Mouse (Mus musculus) midbrain, embryonic 10.5 days (tissue): ENCODE measurements around the gene Pax7. TPM values are rescaled to one million over a fixed set of nuclear protein-coding genes. Genes with fewer than 3 reads are reported as not detected.

Experiments used
- DNase-seq: peaks from one replicate; pipeline ENCODE4 v3.0.0-alpha.2; 2017; ENCODE audit warnings: low spot score
- H3K27ac ChIP-seq: fragments of 300-500 bp; sonication (generic); replicated peaks from 2 replicates; pipeline ENCODE4 v1.5.1; 2016; ENCODE audit warnings: mild to moderate bottlenecking
- H3K27me3 ChIP-seq: fragments of 300-500 bp; sonication (generic); 2 replicates; pipeline ENCODE4 v1.6.1; 2016; ENCODE audit warnings: low read depth, mild to moderate bottlenecking; ENCODE audit not compliant: poor library complexity, severe bottlenecking
- H3K36me3 ChIP-seq: fragments of 300-500 bp; sonication (generic); 2 replicates; pipeline ENCODE4 v1.6.1; 2016; ENCODE audit warnings: mild to moderate bottlenecking, moderate library complexity
- H3K4me1 ChIP-seq: fragments of 300-500 bp; sonication (generic); 2 replicates; pipeline ENCODE4 v1.6.1; 2016
- H3K4me3 ChIP-seq: fragments of 300-500 bp; sonication (generic); 2 replicates; pipeline ENCODE4 v1.5.1; 2016; ENCODE audit warnings: mild to moderate bottlenecking, moderate library complexity
- H3K9me3 ChIP-seq: fragments of 300-500 bp; sonication (generic); replicated peaks from 2 replicates; pipeline ENCODE4 v1.6.1; 2016; ENCODE audit warnings: mild to moderate bottlenecking
- WGBS: fragments of 180-500 bp; shearing (Covaris S2); methylation state at CpG from one replicate; pipeline ENCODE4 v1.1.7; 2016; 5-methylcytosine and 5-hydroxymethylcytosine counted together
- polyA plus RNA-seq: library from polyadenylated mRNA; unstranded; fragments of >200 nt; fragmentation: Nextera tagmentation; extraction: Ambion mirVana; gene quantifications from 2 replicates; pipeline ENCODE4 v1.2.1, GENCODE M21; 2016

The Pax7 gene
- polyA plus RNA-seq, 1 experiment from 2014 or later: 1.3 TPM

DNA sequence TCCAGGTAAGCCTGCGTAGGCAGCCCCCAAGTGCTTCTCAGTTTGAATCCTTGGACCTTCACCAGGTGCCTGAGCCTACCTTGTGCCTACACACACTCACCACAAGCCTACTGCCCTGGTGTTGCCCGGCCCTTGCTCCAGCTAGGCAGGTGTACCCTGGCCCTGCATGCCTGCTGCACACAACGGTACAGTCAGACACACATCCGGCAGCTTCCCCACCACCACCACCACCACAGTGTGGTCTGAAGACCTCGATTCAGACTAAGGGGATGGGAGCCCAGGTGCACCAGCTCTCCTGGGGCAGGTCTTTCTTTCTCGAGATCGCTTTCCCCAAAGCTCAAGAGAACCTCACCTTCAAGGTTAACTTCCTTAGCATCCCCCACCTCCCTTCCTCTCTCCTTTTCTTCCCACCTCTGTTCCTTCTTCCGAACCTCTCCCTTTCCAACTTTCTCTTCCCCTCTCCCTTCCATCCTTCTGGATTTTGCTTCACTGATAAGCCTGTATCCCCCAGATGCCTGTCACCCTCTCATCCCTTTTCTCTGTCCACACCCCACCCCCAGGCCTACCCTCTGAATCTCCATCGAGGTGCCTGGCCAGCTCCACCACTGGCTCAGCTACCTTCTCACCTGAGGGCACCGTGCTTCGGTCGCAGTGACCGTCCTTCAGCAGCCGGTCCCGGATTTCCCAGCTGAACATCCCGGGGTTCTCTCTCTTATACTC is 4.3 kb downstream of the Pax7 start:
- Histone ChIP-seq H3K4me3 (peak overlapping the region; percentile 68), H3K9me3 (no peaks in the 10 kb centered on the region), H3K4me1 (peaks cover 99% of the 10 kb centered on the region), H3K27ac (no peak overlapping the region), H3K27me3 (peaks cover 100% of the 10 kb centered on the region), H3K36me3 (peaks cover 22% of the 10 kb centered on the region)
- WGBS: 10% methylated on average over 16 of the region's 16 CpGs
- DNase-seq: peak; percentile 36

DNA sequence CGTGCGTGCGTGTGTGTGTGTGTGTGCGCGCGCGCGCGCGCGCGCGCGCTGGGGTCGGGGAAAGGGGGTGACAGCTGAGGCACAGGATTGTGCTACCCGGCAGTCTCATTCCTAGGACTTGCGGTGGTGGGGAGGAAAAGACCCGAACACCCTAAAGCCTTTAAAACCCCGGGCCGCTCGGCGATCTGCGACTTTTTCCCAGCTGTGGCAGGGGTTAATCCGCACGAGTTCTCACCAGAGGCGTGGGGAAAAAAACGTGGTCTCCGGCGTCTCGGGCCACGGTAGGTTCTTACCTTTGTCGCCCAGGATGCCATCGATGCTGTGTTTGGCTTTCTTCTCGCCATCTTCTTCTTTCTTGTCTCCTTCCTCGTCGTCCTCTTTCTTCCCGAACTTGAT is 5.0 kb downstream of the Pax7 start:
- DNase-seq: peak; percentile 48
- peak overlapping the region; percentile 68 for H3K4me3 ChIP-seq
- H3K27me3 ChIP-seq: peaks cover 100% of the 10 kb centered on the region
- no peaks in the 10 kb centered on the region for H3K9me3 ChIP-seq
- WGBS: 2% methylated on average over 37 of the region's 37 CpGs
- H3K27ac ChIP-seq: no peak overlapping the region
- peaks cover 99% of the 10 kb centered on the region for H3K4me1 ChIP-seq
- peaks cover 22% of the 10 kb centered on the region for H3K36me3 ChIP-seq

DNA sequence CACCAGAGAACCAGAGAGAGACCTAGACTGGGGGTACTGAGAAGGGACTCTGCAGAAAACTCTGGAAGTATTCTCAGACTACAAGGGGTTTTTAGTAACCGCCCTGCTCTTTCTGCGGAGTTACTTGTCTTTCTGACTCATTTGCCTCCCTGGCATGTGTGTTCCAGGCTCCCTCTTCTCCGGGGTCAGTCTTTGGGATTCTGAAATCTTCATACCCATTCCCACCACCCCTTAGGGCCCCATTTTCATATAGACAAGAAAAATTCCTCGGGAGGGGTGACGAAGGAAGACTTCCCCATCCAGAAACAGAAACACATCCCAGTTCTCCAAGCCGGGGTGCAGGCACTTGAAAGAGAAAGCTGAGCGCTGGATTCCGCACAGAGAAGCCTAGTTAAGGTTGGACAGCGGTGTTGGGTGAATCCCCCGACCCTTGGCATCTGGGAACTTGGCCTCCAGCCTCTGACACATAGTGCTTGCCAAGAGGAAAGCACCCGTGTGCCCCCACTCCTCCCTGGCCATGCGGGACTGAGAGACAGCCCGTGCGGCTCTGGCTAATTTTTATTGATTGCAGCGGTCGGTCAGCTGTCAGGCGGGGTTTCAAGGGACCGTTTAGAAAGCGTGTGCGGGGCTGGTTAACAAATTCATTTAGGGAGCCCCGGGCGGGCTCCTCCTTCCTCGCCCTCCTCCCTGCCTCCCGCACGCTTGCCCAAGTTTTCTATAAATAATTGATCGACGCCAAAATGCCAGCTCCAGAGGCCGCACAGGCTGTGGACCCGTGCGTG is 5.6 kb downstream of the Pax7 start:
- no peak for DNase-seq
- peaks cover 100% of the 10 kb centered on the region for H3K27me3 ChIP-seq
- H3K36me3 ChIP-seq: peaks cover 22% of the 10 kb centered on the region
- WGBS: 4% methylated on average over 30 of the region's 30 CpGs
- H3K4me1 ChIP-seq: peaks cover 99% of the 10 kb centered on the region
- no peaks in the 10 kb centered on the region for H3K9me3 ChIP-seq
- H3K4me3 ChIP-seq: peak overlapping the region; percentile 68
- no peak overlapping the region for H3K27ac ChIP-seq

DNA sequence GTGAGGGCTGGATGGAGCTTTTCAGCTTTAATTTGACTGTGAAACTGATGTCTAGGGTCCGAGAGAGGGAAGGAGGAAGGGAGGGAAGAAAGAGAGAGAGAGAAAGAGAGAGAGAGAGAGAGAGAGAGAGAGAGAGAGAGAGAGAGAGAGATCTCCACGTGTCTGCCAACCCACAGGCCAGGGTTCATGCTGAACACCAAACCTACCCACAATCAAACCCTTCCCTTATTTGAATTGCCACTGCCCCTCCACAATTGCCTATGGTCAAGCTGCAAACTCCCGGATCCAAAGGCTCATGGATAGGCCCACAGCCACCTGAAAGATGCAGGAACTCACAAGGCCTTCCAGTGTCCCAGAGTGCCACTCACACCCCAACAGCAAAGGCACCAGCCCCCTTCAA is 7.1 kb downstream of the Pax7 start:
- Histone ChIP-seq H3K36me3 (peaks cover 22% of the 10 kb centered on the region), H3K27ac (peak overlapping the region; percentile 20; the same call in 1 of the 2 replicates), H3K9me3 (no peaks in the 10 kb centered on the region), H3K27me3 (peaks cover 100% of the 10 kb centered on the region), H3K4me1 (peaks cover 100% of the 10 kb centered on the region), H3K4me3 (peak overlapping the region; percentile 31; the same call in 1 of the 2 replicates)
- 1% methylated on average over 3 of the region's 3 CpGs for WGBS
- no peak for DNase-seq

DNA sequence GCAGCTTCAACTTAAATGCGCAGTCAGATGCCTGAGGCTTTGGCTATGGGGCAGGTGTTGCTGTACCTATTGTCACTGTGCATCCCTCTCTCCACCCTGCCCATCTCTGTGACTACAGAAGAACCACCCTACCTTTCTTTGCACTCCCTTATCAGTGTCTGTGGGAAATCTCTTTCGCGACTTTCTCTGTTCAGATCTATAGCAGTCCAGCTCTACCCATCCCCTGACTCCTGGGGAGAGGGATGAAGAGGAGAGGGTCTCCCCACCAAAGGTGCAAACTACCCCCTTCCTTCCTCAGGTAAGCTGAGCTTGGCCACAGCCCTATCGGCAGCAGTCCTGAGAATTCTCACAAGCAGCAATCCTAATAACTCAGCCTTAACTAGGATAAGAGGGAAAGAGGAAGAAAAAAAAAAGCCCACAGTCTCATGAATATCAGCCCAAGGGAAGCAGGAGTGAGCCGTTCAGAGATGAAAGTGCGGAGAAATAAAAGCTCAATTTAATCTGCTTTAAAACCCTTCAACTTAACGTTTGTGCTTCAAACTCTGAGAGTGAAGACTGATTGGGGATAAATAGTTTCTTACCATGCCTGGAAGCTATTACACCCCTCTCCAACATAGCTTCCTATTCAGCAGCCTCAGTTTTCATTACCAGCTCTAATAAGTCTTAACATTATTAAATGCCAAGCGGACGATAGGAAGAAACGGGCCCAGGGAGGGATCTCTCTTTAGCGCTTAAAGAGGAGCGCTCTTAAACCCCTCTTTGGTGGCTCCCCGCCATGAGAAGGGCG is 7.8 kb downstream of the Pax7 start:
- H3K36me3 ChIP-seq: peaks cover 22% of the 10 kb centered on the region
- 0 out of 2 replicates have a peak overlapping the region, but pooled peaks have one; percentile 89 for H3K27ac ChIP-seq
- H3K9me3 ChIP-seq: no peaks in the 10 kb centered on the region
- peaks cover 100% of the 10 kb centered on the region for H3K27me3 ChIP-seq
- H3K4me3 ChIP-seq: peak overlapping the region; percentile 53
- H3K4me1 ChIP-seq: peaks cover 100% of the 10 kb centered on the region
- WGBS: 2% methylated on average over 14 of the region's 14 CpGs
- peak; percentile 26 for DNase-seq

DNA sequence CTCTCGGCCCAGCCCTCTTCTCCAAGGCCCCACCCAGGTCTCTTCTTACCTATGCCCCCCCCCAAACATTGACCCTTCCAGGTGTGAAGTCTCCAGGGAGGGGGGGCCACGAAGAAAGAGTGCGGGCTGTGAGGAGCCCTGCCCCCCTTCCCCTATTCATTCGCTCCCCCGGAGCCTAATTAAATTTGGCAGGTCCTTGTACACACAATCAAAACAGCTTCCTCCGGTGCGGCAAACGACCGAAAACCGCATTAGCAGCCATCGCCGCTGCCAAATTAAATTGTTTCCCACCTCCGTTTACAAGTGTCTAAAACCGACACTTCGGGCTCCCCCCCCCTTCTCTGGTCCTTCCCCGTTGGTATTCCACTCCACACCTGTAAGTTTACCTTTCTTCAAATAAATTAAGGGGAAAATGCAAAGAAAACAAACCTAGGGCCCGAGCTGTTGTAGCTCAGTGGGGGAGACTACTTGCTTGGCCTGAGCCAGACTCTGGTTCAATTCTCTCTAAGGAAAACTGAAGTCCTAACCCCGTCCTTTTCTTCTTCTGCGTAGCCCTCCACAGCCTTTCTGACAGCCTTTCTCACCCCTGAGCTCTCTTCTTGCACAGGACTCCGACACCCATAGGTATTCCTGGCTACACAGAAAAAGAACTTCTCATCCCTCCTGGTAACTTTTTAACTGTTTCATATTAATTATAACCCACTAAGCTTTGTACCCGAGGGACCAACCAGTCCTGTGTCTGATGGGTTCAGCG is 8.6 kb downstream of the Pax7 start:
- under 1% methylated on average over 22 of the region's 22 CpGs for WGBS
- Histone ChIP-seq H3K9me3 (no peaks in the 10 kb centered on the region), H3K36me3 (peaks cover 22% of the 10 kb centered on the region), H3K27ac (peak overlapping the region; percentile 89), H3K4me3 (peak overlapping the region; percentile 53), H3K27me3 (peaks cover 100% of the 10 kb centered on the region), H3K4me1 (peaks cover 100% of the 10 kb centered on the region)
- DNase-seq: peak; percentile 48

DNA sequence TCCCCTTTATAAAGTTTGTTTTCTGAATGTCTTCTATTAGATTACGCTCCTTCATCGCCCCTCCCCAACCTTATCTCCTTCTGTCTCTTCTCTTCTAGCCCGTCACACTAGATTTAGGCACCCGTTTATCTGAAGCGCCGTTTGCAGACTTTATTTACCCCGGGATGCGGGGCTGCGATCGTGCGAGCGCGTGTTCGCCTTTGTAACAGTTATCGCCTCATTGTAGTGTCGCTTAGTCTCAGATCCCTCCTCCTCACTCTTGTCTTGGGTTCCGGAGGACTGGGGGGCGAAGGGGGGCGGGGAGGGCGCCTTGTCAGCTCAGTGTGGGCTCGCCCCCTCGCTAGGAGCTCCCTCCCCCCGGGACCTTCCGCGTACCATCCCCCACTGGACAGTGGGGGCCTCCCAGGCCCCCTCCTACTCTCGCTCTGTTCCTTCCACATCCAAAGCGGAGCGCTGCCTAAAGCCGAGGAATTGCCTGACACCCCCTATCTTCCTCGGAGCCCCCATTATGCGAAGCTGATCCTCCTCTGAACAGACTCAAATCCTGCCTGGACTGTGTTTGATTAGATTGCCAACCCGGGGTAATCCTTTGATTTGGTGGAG is 9.4 kb downstream of the Pax7 start:
- Histone ChIP-seq H3K27ac (peak overlapping the region; percentile 89), H3K36me3 (peaks cover 16% of the 10 kb centered on the region; the same call in 1 of the 2 replicates), H3K9me3 (no peaks in the 10 kb centered on the region), H3K4me1 (peaks cover 100% of the 10 kb centered on the region), H3K27me3 (peaks cover 100% of the 10 kb centered on the region), H3K4me3 (peak overlapping the region; percentile 53)
- peak; percentile 68 for DNase-seq
- WGBS: under 1% methylated on average over 32 of the region's 32 CpGs

DNA sequence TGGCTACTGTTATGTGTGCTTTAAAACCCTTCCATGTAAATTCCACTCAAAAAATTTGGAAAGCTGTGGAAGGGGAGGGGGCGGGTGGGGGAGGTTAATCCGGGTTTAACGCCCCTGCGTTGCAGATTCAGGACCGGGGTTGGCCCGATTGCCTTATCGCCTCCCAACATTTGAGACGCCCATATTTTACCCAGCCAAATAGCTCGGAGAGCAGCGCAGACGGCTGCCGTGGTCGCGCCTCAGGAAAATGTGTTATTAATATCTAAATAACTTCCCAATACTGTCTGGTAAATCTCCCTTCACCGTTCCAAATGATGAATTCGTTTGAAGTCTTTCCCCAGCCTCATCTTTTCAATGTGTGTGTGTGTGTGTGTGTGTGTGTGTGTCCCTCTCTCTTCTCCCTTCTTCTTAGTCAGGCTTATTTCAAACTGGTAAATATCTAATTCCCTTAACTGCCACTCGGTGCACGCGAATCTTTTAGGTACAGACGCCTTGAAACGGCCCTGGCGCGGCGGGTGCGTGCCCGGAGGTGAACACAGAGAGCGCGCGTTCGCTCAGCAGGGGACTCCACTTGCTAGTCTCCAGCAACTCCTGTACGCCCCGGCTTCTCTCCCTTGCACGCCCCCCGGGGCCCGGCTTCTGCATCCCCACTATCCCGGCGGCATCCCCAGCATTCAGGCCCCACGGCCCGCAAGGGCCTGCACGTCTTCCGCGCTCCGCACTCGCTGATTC is 10.0 kb downstream of the Pax7 start:
- H3K9me3 ChIP-seq: no peaks in the 10 kb centered on the region
- peak; percentile 59 for DNase-seq
- H3K36me3 ChIP-seq: 0 out of 2 replicates have a peak, but pooled peaks cover 11% of the 10 kb centered on the region
- peak overlapping the region; percentile 53 for H3K4me3 ChIP-seq
- peaks cover 100% of the 10 kb centered on the region for H3K27me3 ChIP-seq
- peak overlapping the region; percentile 89 for H3K27ac ChIP-seq
- H3K4me1 ChIP-seq: peaks cover 100% of the 10 kb centered on the region
- WGBS: under 1% methylated on average over 44 of the region's 44 CpGs

DNA sequence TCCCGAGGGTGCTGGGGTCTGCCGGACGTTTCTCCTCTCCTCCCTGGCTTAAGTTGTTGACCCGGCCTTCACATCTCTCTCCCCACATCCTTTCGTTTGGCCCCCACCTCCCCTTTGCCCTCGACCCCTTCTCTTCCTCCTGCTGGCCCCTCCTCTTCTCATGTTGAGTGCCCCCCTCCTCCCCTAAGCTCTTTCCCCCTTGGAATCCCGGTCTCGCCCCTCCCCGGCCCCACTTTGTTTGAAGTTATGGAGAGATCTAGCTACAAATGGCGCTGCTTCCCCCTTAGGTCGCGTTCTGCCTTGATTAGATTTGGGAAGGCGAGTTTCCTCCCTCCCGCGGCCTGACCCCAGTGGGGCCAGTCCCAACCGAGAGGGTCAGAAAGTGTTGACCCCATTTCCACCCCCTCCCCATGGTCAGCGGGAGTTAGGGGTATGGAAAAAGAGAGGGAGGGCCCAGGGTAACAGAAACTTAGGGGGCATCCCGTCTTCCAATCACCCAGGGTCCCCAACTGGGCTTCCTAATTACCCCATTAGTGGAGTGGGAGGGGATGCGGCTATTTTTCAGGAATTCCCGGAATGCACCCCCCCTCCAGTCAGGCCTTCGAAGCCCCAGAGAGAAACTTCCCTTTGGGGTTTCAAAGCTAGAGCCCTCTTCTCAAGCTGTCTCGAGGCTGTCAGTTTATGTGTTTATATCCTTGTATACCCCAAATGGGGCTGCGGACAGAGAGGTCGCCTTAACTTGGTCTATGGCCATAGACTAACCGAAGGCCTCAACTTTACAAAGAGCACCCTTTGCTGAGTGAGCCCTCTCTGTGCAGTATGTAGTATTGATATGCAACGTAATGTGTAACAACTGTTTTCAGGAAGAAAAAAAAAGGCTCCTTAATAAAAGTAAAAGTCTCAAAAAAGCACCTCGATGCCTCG is 10.9 kb downstream of the Pax7 start:
- H3K36me3 ChIP-seq: 0 out of 2 replicates have a peak, but pooled peaks cover 3% of the 10 kb centered on the region
- under 1% methylated on average over 28 of the region's 28 CpGs for WGBS
- peak overlapping the region; percentile 89 for H3K27ac ChIP-seq
- H3K4me1 ChIP-seq: peaks cover 100% of the 10 kb centered on the region
- peak; percentile 72 for DNase-seq
- peaks cover 100% of the 10 kb centered on the region for H3K27me3 ChIP-seq
- H3K9me3 ChIP-seq: no peaks in the 10 kb centered on the region
- H3K4me3 ChIP-seq: peak overlapping the region; percentile 53

DNA sequence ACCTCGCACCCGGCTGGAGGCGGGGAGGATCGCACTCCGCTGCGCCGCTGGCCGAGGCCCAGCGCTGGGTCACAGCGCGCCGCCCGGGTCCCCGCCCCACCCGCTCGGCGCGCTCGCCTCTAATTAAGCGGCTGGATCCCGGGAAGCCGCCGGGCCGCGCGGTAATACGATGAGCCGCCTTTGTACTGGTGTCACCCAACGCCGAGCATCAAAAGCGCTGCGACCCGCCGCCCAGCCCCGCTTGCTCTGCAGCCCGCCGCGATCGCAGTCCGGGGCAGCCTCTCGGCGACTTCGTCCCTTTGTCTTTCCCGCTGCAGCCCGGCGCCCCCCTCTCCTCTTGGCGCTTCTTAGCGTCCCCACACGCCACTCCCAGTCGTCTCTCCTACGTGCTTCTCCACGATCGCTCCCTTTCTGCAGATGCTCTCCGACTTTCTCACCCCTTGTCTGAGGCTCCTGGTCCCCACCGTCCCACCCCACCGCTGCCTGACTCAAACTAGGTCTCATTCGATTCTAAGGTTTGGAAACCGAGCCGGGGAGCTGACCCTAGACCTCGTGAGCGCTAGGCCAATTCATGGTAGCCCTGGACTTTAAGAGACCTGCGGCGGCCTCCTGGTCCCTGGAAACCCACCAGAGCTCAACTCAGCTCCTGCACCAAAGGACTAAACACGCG is 11.7 kb downstream of the Pax7 start:
- H3K27me3 ChIP-seq: peaks cover 100% of the 10 kb centered on the region
- under 1% methylated on average over 65 of the region's 65 CpGs for whole genome bisulfite sequencing

More for the DNA sequence above, 11.7 kb downstream of the Pax7 start:
- Histone ChIP-seq H3K9me3 (no peaks in the 10 kb centered on the region), H3K4me1 (peaks cover 100% of the 10 kb centered on the region), H3K36me3 (0 out of 2 replicates have a peak, but pooled peaks cover 3% of the 10 kb centered on the region), H3K27ac (peak overlapping the region; percentile 89), H3K4me3 (peak overlapping the region; percentile 53)
- DNase-seq: peak; percentile 88
